Mouse (Mus musculus) cerebellum, adult 11-12 months (tissue): ENCODE measurements around the gene Bcar3.

Experiments
- DNase-seq: peaks from one replicate; pipeline ENCODE4 v3.0.0; 2022

The Bcar3 gene

DNA sequence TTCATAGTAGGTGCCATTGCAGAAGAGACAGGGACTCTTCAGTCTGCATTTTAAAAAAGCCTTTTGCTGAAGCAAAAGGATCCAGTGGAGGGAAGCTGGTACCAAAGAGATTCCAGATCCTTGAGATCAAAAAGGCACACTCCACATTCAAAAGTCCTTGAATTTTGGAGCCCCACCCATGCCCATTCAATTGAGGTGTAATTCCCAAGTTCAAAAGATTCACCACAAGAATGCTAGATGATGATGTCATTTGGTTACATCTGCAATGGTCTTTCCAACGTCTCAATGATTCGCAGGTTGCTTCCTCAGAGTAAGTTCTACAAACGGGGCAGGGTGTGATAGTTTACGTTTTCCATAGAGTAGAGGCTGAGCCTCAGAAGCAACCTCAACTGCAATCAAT is 192.3 kb downstream of the Bcar3 start:
- no peak for DNase-seq

DNA sequence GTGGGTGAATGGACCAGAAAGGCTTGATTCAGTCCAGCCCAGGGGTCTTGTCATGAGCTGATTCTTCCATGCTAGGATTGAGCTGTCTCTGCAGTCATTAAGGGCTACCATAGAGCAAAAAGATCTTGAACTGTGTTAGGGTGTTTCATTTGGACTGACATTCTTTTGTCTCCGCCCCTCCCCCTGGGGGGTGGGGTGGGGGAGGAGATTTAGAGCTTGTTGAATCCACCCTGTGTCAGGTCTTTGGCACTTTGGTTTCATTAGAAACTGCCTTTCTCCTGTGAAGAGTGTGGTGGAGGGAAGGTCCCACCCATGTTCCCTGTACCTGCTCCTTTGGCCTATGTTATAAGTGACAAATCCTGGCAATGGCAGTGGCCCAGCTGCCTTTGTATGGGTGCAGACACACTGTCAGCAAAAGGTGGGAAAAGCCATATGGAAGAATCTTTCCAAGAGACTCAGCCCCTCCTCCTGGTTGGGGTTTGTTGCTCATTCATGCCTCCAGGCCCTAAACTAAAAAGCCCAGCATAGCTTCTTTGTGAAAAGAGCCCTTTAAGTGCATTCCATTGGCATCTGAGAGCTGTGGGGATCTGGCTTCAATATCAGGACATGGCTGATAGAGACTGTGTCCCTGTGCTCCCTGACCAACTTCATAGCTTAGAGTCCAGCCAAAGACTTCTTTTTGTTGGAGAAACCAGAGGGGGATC is 194.3 kb downstream of the Bcar3 start:
- DNase-seq, result no peak

DNA sequence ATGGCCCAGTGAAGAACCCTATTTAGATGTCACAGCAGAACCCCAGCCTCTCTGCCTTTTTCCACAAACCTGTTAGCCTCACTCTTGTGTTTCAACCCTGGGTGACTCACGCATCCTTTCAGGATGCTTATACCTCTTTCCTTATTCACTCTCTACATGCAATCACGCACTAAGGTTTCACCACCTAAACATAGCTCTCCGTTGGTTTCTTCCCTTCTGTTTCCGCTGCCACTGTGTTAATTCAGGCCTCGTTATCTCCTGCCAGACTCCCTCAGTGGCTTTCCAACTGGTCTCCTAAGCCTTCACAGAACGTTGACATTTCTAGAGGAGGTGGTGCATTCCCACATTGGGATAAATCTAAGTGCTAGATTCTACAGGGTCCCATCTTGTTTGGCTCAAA is 196.6 kb downstream of the Bcar3 start:
- DNase-seq, result no peak

DNA sequence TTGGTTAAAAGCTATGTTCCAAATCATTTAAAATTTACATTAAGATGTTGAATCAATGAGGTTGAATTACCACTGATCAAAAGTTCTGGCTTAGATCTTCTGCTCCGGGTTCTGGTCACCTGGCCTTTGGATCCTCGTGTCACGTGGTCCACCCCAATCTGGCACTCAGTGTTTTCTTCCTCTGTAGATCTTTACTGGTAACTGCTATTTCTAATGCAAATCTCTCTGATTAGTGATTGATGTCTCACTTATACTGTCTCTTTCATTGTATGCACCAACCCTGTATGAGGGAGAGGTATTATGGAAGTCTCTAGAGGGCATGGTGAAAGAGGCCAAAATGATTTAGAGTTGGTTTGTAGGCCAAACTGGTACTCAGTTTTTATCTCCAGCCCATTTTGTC is 198.1 kb downstream of the Bcar3 start:
- no peak for DNase-seq

DNA sequence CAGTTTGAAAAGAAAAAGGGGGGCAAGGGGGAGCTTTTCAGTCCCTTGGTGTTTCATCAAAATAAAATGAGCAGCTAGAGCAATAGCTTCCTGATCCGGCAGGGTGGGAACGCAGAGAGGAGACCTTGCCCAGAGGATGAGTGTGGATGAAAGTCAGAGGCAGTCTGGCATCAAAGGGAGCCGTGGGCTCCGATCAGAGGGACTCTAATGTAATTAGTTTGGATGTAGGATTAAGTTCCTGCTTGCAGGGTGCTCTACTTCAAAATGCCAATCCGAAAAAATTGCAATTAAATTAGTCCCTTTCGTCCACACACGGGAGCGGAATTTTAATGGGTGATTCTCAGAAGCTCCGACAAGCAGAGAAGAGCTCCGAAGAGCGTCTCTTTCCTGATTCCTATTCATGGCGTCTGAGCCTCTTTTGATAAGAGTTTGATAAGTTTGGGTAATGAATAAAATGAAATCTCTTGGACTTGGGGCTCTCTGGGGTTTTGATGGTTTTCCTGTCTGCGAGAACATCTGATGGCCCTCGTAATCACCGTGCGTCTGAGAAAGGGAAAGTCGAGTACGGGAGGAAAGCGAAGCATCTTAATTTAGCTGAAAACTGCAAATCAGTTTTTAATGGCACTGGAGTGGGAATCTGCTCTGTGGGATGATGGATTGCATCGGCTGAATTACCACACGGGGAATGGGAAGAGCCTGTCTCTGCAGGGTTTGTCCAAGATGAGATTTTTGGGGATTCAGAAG is 199.1 kb downstream of the Bcar3 start:
- no peak for DNase-seq

DNA sequence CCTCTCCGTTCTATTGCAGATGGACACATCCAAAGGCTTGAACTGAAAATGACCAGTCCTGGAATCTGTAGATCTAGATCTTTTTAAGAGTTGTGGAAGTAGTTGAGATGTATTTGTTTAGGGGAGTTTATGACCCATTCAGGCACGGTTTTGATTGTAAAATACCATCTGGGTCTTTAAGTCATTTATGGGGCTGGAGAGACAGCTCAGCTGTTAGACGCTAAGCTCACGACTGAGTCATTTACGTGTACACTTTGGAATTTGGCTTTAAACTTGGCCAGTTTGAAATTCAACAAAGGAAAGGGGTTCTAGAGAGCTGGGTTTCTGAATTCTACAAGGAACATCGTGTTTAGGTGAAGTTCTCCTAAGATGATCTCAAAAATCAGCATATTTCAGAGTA is 200.8 kb downstream of the Bcar3 start:
- DNase-seq, result no peak

DNA sequence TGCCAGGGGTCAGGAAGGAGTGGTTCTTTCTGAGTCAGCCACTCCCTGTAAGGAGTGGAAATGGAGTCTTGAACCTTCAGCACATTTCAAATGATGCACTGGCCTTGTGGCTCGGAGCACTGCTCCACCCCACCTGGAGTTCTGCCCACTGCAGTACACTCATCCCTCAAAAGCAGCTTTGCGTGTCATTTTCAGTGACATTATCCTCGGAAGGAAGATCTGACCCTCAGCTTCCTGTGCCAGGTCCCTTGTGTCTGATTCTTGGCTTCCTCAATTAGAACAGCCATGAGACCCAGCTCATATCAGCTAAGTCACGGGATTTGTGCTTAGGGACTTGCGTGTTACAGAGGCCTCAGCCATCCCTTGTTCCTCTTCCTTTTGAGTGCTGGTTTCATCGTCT is 203.9 kb downstream of the Bcar3 start:
- no peak for DNase-seq

DNA sequence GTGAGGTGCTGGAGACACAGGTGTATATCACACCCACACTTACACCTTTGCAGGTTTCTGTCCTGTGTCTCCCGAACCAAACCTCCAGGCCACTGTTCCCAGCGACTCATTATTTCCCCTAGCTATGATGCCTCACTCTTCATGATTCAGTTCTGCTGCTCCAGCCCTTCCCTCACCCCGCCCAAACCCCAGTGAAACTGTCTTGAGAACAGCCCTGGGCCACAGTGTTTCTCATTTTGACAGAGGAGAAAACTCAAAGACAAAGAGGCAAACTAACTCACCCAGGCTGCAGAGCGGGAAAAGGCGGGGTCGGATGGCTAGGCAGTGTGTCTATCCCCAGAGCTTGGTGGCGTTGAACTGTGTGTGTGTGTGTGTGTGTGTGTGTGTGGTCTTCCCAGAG is 204.6 kb downstream of the Bcar3 start:
- no peak for DNase-seq

DNA sequence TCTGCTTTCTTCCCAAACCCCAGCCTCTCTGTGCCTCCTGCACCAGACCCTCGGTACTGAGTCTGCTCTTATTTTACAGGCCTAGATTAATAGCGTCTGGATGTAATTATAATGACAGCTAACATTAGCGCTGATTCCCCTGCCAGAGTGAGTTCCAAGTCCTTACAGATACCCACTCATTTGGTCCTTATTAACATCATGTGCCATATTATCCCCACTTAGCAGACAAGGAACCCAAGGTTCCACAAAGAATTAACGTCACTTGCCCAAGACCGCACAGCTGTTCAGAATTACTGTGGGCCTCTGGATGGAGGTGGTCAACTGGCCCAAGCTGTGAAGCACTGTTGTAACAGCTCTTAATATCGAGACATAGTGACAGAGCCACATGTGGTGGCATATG is 205.7 kb downstream of the Bcar3 start:
- no peak for DNase-seq

DNA sequence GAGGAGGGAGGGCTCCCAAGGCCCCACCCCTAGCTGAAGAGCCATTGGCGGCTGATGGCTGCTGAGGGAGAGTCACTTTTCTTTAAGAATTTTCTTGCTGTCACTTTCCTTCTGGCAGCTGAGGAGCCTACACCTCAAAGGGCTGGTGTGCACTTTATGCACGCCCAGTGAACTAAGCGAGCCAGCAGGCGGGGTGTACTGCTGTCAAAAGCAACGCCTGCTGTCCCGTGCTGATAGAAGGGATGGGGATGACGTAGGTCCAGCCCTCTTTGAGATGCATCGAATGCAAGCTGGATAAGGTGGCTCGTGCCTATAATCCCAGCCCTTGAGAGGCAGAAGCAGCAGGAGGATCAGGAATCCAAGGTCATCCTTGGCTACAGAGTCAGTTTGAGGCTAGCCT is 207.0 kb downstream of the Bcar3 start:
- no peak for DNase-seq

DNA sequence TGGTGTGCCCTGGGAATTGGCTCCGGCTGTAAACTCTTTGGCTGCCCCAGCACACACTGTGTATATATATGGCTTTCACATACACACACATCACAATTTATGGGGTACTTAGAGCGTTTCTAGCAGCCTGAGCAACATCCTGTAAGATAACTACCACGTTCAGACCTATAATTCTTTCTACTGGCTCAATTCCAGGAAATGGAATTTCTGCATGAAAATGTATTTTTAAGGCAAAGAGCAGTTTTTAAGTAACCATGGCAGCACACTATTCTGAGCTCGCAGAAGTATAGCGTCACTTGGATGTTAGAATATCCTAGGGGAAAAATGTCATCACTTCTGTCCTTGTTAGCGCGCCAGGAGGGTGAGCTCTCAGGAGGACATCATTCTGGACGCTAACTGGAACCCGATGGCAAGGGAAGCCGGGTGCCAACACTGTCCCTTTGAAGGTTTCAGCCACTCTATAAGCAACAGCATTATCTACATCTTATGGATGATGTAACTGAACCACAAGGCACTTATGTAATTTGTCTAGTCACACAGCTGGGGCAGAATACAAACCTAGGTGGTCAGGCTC is 212.5 kb downstream of the Bcar3 start:
- DNase-seq, result no peak

DNA sequence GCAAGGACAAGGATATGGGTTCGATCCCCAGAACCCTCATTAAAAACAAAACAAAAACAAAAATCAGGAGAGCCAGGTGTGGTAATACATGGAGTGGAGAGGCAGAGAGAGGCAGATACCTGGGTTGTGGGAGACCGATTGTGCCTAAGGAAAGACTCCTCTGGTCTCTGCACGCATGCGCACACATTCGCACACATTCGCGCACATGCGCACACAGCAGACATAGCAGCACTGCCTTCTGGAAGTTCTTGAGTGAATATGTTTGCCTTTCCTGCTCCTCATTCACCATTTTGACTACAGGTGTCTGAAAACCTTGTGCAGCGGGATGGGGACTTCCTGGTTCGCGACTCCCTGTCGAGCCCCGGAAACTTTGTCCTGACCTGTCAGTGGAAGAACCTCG is 213.9 kb downstream of the Bcar3 start:
- no peak for DNase-seq

DNA sequence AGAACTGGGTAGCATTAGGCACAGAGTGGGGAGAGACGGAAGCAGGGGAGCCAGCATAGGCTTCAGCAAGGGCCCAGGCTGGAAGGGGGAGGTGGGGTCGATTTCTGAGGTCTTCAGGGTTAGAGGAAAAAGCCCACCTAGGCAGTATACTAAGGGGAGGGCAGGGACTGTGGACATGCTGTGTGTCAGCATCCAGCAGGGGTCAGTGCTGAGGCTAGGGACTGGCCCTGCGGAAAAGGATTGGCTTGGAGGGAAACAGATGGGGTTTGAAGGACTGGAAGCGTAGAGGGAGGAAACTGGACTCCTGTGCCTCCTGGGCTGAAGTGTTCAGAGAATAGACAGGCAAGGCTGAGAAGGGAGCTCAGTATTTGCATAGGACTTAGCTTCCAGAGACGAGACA is 215.1 kb downstream of the Bcar3 start:
- DNase-seq, result no peak

DNA sequence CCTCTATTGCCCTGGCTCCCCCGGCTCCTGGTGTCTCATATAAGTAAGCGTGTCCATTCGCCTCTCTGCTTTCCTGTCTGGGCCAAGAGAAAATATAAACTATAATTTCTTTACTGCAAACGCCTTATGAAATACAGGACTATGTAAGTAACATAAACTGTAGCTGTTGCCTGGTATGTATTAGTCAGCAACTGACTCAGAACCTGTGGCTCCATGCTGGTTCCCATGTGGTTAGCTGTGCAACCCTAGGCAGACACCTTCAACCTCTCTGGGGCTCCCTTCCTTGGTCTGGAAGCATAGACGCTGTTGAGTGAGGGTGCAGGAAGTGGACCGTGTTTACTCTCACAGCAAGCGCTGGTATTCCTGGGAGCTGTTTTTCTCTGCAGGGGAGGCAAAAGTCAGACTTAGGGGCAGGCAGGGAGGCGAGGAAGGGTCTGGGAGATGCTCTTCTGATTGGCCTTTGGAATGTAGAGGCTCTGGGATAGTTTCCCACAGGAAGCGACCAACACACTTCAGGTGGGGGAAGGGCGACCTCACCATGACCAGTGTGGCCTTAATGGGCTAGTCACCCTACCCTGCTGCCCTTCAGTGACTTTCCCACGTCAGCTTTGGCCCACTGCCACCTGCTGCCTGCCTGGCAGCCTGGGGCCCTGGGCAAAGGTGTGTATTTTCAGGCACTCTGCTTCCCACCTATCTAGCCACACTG is 215.8 kb downstream of the Bcar3 start:
- no peak for DNase-seq

DNA sequence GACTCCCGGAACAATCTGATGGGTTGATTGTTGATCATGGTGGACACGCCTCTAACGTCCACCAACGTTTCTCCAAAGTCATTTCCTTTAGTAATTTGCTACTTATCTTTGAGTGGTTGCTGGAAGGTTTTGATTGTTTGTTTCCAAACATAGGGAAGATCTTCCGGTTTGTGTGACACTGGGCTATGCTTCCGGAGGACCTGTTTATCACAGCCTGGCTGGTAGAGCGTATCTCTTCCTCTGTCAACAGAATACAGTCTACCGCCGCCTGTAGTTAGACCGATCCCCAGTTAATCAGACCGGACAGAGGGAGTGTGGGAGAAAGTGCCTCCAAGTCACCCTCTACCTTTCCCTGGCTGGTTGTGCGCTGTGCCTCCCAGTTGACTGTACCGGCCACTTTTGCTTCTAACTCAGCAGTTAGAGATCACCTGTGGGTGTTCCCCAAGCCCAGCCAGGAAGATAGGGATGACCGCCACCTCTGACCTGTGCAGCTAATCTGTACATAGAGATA is 216.4 kb downstream of the Bcar3 start:
- no peak for DNase-seq

DNA sequence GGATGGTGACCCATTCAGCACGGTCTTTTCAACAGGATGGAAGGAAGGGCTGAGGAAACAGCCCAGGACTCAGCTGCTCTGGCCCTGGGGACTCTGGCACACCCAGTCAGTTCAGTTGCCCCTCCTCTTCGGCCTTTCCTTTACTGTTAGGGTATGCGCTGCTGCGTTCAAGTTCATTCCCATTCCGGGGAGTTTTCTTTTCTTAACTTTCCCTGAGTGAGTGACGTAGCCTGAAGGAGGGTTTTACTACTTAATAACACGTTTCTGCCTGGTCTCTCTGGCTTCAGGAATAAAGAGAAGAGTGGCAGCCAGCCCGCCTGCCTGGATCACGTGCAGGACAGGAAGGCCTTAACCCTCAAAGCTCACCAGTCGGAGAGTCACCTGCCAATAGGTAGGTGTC is 217.0 kb downstream of the Bcar3 start:
- no peak for DNase-seq

DNA sequence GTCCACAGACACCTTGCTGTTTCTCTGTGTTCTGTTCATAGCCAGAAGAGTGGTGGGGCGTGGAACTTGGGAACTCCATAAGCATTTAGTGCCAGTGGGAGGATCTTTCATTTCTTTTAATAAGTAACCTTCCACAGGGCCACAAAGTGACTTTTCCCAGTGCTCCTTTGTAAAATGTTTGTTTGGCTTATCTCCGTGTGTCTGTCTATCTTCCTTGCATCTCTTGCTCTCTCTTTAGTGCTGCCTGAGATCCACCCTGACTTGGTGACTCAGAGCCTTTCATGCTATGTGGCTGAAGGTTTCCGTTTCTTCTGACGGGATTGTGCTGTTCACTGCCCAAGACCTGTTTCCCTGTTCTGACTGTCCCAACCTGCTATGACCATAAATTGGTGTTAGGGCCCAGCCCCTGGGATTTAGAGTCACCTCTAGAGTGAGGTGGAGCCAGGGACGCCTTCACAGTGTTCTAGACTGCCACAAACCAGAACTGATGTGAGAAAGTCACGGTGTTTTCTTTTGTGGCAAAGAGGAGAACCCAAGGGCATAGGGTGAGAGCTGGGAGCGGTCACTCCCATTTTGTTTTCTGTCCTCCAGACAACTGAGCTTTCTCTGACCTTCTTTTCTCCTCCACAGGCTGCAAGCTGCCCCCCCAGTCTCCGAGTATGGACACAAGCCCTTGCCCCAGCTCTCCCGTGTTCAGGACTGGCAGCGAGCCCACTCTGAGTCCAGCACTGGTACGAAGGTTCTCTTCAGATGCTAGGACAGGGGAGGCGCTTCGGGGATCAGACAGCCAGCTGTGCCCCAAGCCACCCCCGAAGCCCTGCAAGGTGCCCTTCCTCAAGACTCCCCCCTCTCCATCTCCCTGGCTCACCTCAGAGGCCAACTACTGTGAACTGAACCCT is 218.0 kb downstream of the Bcar3 start:
- no peak for DNase-seq

DNA sequence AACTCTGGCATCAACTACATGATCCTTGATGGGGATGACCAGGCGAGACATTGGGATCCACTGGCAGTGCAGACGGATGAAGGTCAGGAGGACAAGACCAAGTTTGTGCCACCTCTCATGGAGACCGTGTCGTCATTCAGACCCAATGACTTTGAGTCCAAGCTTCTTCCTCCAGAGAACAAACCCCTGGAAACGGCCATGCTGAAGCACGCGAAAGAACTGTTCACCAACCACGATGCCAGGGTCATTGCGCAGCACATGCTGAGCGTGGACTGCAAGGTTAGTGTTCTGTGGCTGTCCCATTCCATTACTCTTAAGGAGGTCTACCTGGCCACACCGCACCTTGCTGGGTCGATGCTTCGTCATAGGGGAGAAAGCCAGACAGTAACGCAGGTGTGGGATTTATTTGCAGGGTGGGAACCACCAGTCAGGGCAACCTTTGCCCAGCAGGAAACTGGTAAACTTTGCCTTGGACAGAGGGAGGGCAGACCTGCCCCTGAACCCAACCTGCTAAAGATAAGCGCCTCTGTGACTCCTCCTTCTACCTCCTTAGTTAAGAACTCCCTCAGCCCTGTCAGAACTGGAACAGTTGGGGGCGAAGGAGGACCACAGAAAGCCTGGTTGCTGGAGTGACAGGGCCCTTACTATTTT is 218.9 kb downstream of the Bcar3 start:
- no peak for DNase-seq

DNA sequence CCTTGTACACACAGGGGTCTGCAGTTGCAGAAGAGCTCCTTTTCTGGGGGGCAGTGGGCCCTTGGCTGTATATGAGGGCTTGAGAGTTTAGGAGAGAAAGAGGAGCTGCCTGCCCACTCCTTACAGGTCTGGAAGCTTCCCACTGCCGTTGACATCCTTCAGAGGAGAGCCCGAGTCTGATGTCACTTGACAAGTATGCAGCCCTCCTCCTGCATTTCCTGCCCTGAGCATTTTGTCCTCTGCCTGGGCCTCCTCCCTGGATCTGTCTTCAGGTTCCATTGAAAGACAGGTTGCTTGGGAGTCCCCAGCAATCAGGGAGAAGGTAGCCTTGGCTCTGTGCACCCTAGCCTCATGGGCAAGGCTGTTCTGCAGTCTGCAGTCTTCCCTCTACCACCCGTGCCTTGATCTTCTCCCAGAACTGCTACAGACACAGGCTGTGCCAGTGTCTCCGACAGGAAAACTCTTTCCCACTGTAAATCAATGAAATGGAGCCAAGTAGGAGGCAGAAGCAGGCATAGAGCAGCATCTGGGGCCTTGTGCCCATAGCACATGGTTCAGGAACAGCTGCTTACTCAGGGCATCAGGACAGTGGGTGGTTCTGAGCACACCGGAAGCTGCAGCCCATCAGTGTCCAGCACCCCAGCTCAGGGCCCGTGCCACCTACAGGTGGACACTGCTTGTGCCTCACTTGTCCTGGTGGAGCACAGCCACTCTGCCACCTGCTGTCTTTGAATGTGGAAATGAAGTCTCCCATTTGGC is 221.8 kb downstream of the Bcar3 start:
- no peak for DNase-seq

DNA sequence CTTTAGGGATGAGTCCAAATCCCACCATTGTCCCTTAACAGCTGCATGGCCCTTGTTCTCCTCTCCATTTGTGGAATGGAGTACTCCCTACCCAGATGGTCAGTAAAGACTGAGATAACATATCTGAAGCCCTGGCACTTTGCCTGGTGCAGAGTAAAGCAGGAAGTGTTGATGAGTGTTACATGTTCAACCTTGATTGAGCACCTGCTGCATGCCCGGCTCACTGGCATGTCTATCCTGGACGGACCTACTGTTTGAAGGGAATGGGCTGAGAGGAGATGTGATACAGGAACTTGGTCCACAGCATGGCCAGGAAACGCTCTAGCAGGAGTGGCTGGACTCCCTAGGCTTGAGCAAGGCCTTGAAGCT is 222.4 kb downstream of the Bcar3 start:
- no peak for DNase-seq

DNA sequence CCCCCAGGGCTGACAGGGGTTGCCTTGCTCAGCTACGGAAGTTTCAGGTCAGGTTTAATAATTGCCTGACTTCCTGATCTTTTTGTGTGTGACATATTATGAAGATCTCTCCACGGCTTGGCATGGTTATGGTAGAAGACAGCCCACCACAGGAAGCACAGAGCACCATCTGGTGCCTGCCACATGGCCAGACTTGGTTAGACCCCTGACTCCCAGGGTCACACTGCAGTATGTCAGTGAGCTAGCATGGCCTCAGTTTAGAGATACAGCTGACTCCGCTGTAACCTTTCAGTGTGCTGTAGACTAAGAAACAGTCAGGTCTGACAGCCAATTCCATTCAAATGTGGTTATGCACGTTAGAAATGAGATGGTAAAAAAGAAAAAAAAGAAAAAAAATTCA is 223.8 kb downstream of the Bcar3 start:
- DNase-seq, result no peak
